Mouse (Mus musculus) stomach, postnatal 0 days (tissue): ENCODE data around the gene Slc1a1. TPM values are rescaled to one million over a fixed set of nuclear protein-coding genes. Genes with fewer than 3 reads are reported as not detected.

ENCODE experiments used
- ATAC-seq: fragments of 200-750 bp; cut with Nextera tagmentation; 2 replicates; pipeline ENCODE4 v1.8.0; 2017; ENCODE audit not compliant: low FRiP score, low TSS enrichment
- DNase-seq: peaks from one replicate; pipeline ENCODE4 v3.0.0-alpha.2; 2016; ENCODE audit warnings: low spot score
- H3K27ac ChIP-seq: fragments of 300-500 bp; sonication (generic); replicated peaks from 2 replicates; pipeline ENCODE4 v1.5.1; 2014; ENCODE audit warnings: mild to moderate bottlenecking, control low read depth
- H3K27me3 ChIP-seq: fragments of 300-500 bp; sonication (generic); 2 replicates; pipeline ENCODE4 v1.6.1; 2014; ENCODE audit warnings: low read length; ENCODE audit not compliant: control insufficient read depth, insufficient read depth
- H3K36me3 ChIP-seq: fragments of 300-500 bp; sonication (generic); 2 replicates; pipeline ENCODE4 v1.6.1; 2014; ENCODE audit warnings: low read length, mixed read lengths; ENCODE audit not compliant: control insufficient read depth, insufficient read depth
- H3K4me1 ChIP-seq: fragments of 300-500 bp; sonication (generic); replicated peaks from 2 replicates; pipeline ENCODE4 v1.6.1; 2014; ENCODE audit warnings: antibody characterized with exemption; ENCODE audit not compliant: control insufficient read depth, insufficient read depth
- H3K4me2 ChIP-seq: fragments of 300-500 bp; sonication (generic); replicated peaks from 2 replicates; pipeline ENCODE4 v1.6.1; 2014; ENCODE audit warnings: low read depth, mild to moderate bottlenecking, control low read depth, moderate library complexity
- H3K4me3 ChIP-seq: fragments of 300-500 bp; sonication (generic); 2 replicates; pipeline ENCODE4 v1.5.1; 2014; ENCODE audit warnings: low read depth, low read length, control low read depth
- H3K9ac ChIP-seq: fragments of 300-500 bp; sonication (generic); 2 replicates; pipeline ENCODE4 v1.6.1; 2014; ENCODE audit warnings: mild to moderate bottlenecking, low read length, control low read depth, mixed read lengths
- H3K9me3 ChIP-seq: fragments of 300-500 bp; sonication (generic); 2 replicates; pipeline ENCODE4 v1.6.1; 2016; ENCODE audit warnings: low read length; ENCODE audit not compliant: control insufficient read depth
- CTCF ChIP-seq: IDR thresholded peaks from 2 replicates; pipeline ENCODE4 v1.5.1; 2016; ENCODE audit warnings: antibody characterized with exemption, low read depth, mild to moderate bottlenecking, moderate library complexity
- EP300 ChIP-seq: optimal IDR thresholded peaks from 2 replicates; pipeline ENCODE3; 2016; ENCODE audit warnings: antibody characterized with exemption
- WGBS: fragments of 180-500 bp; shearing (Covaris S2); extraction: QIAGEN DNeasy Blood & Tissue Kit; methylation state at CpG from one replicate; pipeline ENCODE4 v1.1.7; 2014; 5-methylcytosine and 5-hydroxymethylcytosine counted together
- polyA plus RNA-seq: library from polyadenylated mRNA; unstranded; fragments of >200 nt; fragmentation: Nextera tagmentation; extraction: Ambion mirVana; gene quantifications from 2 replicates; pipeline ENCODE4 v1.2.1, GENCODE M21; 2015

Gene Slc1a1
- polyA plus RNA-seq, 1 experiment from 2014 or later, result 0.28 TPM

DNA sequence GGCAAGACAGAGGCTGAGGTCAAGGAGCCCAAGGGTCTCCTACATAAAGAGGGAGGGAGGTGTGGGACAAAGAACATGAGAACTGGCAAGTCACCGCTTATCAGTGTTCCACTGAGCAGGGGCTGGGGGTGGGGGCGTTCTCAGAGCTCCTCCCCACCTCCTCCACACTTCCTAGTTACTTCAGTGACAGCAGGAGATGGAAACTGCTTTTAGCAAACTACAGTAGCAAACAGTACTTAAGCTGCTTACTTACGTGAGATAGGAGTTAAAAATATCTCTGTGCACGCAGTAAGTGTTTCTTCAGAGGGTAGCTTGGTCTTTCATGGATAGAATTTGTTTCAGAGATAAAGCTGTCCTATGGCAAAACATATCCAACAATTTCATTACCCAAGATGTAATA lies 92.5 kb downstream of the Slc1a1 start:
- Histone ChIP-seq H3K27ac (no peak overlapping the region), H3K9ac (no peak overlapping the region), H3K4me2 (no peak overlapping the region), H3K4me3 (no peak overlapping the region), H3K9me3 (no peaks in the 10 kb centered on the region), H3K36me3 (no peaks in the 10 kb centered on the region), H3K27me3 (no peaks in the 10 kb centered on the region), H3K4me1 (no peaks in the 10 kb centered on the region)
- ATAC-seq, result no peak
- WGBS, result 50% methylated on average over 4 of the region's 4 CpGs
- TF ChIP-seq CTCF, result no peak
- DNase-seq, result no peak

DNA sequence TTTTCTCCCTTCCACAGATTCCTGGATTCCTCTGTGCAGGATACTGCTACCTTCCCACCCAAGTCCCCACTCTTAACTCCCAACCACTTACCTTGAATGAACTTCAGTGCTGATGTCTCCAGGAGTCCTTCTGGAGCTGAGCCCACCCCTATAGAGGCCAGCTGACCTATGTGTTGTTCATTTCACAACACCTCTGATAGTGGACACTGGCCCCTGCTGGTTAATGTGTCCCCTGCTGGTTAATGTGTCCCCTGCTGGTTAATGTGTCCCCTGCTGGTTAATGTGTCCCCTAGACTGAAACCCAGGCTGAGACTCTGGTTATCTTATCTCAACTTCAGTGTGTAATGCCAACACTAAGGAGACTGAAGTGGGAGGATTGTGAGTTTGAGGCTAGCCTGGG lies 94.2 kb downstream of the Slc1a1 start:
- Histone ChIP-seq H3K4me1 (no peaks in the 10 kb centered on the region), H3K4me2 (no peak overlapping the region), H3K9ac (no peak overlapping the region), H3K27ac (no peak overlapping the region), H3K9me3 (no peaks in the 10 kb centered on the region), H3K4me3 (no peak overlapping the region), H3K27me3 (no peaks in the 10 kb centered on the region), H3K36me3 (no peaks in the 10 kb centered on the region)
- TF ChIP-seq EP300 (no peak), CTCF (no peak)
- DNase-seq, result no peak
- ATAC-seq, result no peak

DNA sequence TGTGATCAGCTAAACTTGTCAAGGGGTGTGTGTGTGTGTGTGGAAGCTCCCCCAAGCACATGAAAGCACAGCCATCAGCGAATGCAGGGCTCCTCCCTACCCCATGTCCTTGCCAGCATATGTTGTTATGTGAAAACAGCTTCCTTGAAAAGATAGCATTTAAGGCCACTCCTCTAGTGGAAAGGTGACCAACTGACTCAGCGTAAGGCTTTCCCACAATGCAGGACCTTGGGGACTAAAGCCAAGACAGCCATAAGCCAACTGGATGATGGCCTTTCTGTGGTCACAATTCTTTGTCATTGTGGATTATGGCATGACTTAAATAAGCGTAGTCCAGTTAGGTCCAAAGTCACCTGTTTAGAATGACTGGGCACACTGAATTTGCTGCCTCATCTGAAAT lies 100.0 kb downstream of the Slc1a1 start:
- Histone ChIP-seq H3K9ac (no peak overlapping the region), H3K9me3 (no peaks in the 10 kb centered on the region), H3K4me2 (no peak overlapping the region), H3K4me3 (no peak overlapping the region), H3K4me1 (no peaks in the 10 kb centered on the region), H3K27ac (no peak overlapping the region), H3K27me3 (no peaks in the 10 kb centered on the region), H3K36me3 (no peaks in the 10 kb centered on the region)
- peak; percentile 22 for DNase-seq
- WGBS, result 78% methylated on average over 3 of the region's 3 CpGs
- TF ChIP-seq CTCF, result no peak
- no peak for TF ChIP-seq EP300
- peak; percentile 74 for ATAC-seq

DNA sequence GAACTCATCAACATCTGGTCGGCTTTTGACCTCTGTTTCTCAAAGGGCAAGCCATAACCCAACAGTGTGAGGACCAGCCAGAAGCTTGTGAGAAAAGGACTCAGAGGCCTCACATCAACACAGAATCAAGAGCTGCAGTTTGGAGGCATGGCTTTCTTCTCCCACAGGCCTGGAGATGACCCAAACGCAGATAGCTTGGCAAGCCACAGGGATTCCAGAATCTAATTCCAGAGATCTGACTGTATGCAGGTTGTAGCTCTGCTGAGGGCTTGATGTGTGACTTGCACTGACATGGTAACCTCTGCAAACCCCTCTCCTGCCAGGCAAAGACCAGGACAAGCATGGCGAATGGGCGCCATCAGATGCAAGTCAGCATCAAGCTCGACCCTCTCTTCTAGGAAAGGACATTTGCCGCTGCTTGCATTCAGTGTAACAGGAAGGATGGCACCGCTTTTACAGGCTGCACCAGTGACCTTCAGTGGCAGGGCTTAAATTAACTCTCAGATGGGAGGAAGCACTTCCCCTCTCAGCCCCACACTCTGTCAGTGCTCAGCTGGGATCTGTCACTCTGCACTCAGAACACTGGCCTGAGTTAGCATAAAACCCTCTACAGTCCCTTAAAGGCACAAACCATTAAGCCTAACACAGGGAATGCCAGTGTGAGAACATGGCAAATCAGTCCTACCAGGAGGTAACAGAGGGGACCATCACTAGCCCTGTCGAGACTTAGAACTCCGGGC lies 105.5 kb downstream of the Slc1a1 start:
- no peak overlapping the region; the same call in 1 of the 2 replicates for H3K9ac ChIP-seq
- no peaks in the 10 kb centered on the region for H3K4me1 ChIP-seq
- DNase-seq, result no peak
- H3K36me3 ChIP-seq, result no peaks in the 10 kb centered on the region
- no peak overlapping the region for H3K27ac ChIP-seq
- no peak overlapping the region for H3K4me2 ChIP-seq
- no peaks in the 10 kb centered on the region for H3K27me3 ChIP-seq
- H3K4me3 ChIP-seq, result no peak overlapping the region
- TF ChIP-seq CTCF, result no peak
- no peak for TF ChIP-seq EP300
- no peaks in the 10 kb centered on the region for H3K9me3 ChIP-seq
- WGBS, result 64% methylated on average over 9 of the region's 9 CpGs
- no peak for ATAC-seq

DNA sequence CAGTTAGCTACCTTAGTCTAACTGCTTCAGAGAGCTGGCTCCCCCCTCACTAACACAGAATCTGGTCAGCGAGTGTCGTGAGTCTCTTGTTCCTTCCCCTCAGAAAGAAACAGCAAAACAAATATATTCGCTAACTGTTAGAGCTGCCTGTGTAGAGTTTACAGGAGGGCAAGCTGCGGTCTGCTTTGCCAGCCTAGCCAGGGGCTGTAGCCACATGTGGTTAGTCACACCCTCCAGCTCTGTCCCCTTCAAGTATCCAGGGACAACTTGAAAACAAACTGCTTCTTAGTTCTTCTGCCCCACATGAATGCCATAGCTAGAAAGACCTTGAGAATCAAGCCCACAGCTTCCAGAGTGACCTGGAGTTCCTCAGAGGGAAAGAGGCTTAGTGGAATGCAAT lies 106.4 kb downstream of the Slc1a1 start:
- no peaks in the 10 kb centered on the region for H3K36me3 ChIP-seq
- H3K4me1 ChIP-seq, result no peaks in the 10 kb centered on the region
- no peak overlapping the region for H3K4me3 ChIP-seq
- ATAC-seq, result no peak
- DNase-seq, result no peak
- no peaks in the 10 kb centered on the region for H3K27me3 ChIP-seq
- 64% methylated on average over 4 of the region's 4 CpGs for WGBS
- H3K9ac ChIP-seq, result no peak overlapping the region
- no peak for TF ChIP-seq EP300
- no peak for TF ChIP-seq CTCF
- H3K4me2 ChIP-seq, result no peak overlapping the region
- H3K27ac ChIP-seq, result no peak overlapping the region
- H3K9me3 ChIP-seq, result no peaks in the 10 kb centered on the region

DNA sequence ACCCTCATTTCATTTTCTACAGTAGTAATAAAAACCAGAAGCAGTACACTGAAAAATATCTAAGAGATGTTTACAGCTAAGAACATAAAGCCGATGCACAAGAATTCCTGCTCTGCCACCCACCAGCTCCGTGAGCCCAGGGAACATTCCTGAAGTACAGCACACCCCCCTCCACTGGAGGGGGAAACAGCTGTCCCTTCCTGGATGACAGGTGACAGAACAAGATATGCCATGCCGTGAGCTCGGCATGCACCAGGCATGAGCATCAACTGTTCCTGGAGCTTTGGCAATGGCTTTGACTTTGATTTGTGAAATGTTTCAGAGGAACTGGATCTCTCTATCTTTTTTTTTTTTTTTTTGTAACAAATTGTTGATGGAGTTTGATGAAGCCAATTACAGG lies 111.9 kb downstream of the Slc1a1 start:
- Histone ChIP-seq H3K27ac (no peak overlapping the region), H3K9me3 (no peaks in the 10 kb centered on the region), H3K4me1 (no peaks in the 10 kb centered on the region), H3K4me2 (no peak overlapping the region), H3K36me3 (no peaks in the 10 kb centered on the region), H3K4me3 (no peak overlapping the region), H3K9ac (no peak overlapping the region), H3K27me3 (no peaks in the 10 kb centered on the region)
- TF ChIP-seq CTCF (no peak), EP300 (no peak)
- ATAC-seq, result no peak
- 39% methylated on average over 4 of the region's 4 CpGs for WGBS
- DNase-seq, result no peak
